Mouse (Mus musculus): Measurements from ENCODE around the gene Ago4. TPM values are rescaled to one million over a fixed set of nuclear protein-coding genes. Genes with fewer than 3 reads are reported as not detected.
A peak's percentile ranks its signal among the peaks of the same experiment; 100 is the strongest.

The Ago4 gene
- polyA plus RNA-seq, 1 experiment from 2014 or later = 1.6 TPM

GRCm38 (mm10) chr4:126486217-126486616 is 47.1 kb downstream of the Ago4 start:
- TF ChIP-seq EP300 (optimal IDR thresholded peaks at IDR 0.05) (no peak), CTCF (IDR thresholded peaks at IDR 0.05; ENCODE audit: low read depth) (peak; percentile 28)
- no peaks in the 10 kb centered on the region for H3K9me3 ChIP-seq (ENCODE audit: control insufficient read depth, low read length)
- ATAC-seq (ENCODE audit: low FRiP score, low TSS enrichment) (no peak), DNase-seq (ENCODE audit: low spot score) (no peak)
- H3K27me3 ChIP-seq (ENCODE audit: control insufficient read depth, insufficient read depth, low read length) = no peaks in the 10 kb centered on the region
- no peak overlapping the region for H3K4me2 ChIP-seq (replicated peaks; ENCODE audit: low read depth)
- no peak overlapping the region for H3K9ac ChIP-seq (ENCODE audit: low read length)
- H3K4me3 ChIP-seq (ENCODE audit: low read depth, low read length) = no peak overlapping the region
- H3K36me3 ChIP-seq (ENCODE audit: control insufficient read depth, insufficient read depth, low read length) = no peaks in the 10 kb centered on the region
- 71% methylated on average over 1 of the region's 1 CpGs for WGBS
- no peaks in the 10 kb centered on the region for H3K4me1 ChIP-seq (replicated peaks; ENCODE audit: control insufficient read depth, insufficient read depth)
- H3K27ac ChIP-seq (replicated peaks) = no peak overlapping the region

DNA sequence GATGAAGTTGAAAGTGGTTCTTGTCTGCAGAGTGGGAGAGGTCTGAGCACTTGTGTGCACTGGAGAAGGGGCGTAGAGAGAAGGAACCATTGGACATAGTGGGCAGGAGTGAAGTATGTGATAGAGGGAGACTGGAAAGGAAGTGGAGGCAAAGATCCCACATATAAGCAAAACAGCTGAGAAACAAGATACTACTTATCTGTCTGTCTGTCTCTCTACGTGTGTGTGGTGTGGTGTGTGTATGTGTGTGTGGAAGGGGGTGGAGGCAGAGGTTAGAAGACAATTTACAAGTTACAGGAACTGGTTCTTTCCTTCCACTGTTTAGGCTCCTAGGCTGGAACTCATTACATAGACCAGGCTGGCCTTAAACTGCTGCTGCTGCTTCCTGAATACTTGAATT is 48.2 kb downstream of the Ago4 start:
- ATAC-seq (ENCODE audit: low FRiP score, low TSS enrichment) (no peak), DNase-seq (ENCODE audit: low spot score) (no peak)
- no peaks in the 10 kb centered on the region for H3K9me3 ChIP-seq (ENCODE audit: control insufficient read depth, low read length)
- WGBS = 76% methylated on average over 2 of the region's 2 CpGs
- H3K36me3 ChIP-seq (ENCODE audit: control insufficient read depth, insufficient read depth, low read length) = no peaks in the 10 kb centered on the region
- TF ChIP-seq CTCF (IDR thresholded peaks at IDR 0.05; ENCODE audit: low read depth) (no peak), EP300 (optimal IDR thresholded peaks at IDR 0.05) (no peak)
- no peak overlapping the region for H3K27ac ChIP-seq (replicated peaks)
- H3K4me1 ChIP-seq (replicated peaks; ENCODE audit: control insufficient read depth, insufficient read depth) = no peaks in the 10 kb centered on the region
- H3K27me3 ChIP-seq (ENCODE audit: control insufficient read depth, insufficient read depth, low read length) = no peaks in the 10 kb centered on the region
- no peak overlapping the region for H3K4me2 ChIP-seq (replicated peaks; ENCODE audit: low read depth)
- no peak overlapping the region for H3K4me3 ChIP-seq (ENCODE audit: low read depth, low read length)
- H3K9ac ChIP-seq (ENCODE audit: low read length) = no peak overlapping the region

GRCm38 (mm10) chr4:126483874-126484273 is 49.4 kb downstream of the Ago4 start:
- 72% methylated on average over 3 of the region's 3 CpGs for WGBS
- TF ChIP-seq EP300 (optimal IDR thresholded peaks at IDR 0.05) = no peak
- TF ChIP-seq CTCF (IDR thresholded peaks at IDR 0.05; ENCODE audit: low read depth) = no peak
- Histone ChIP-seq H3K9ac (ENCODE audit: low read length) (no peak overlapping the region), H3K36me3 (ENCODE audit: control insufficient read depth, insufficient read depth, low read length) (no peaks in the 10 kb centered on the region), H3K27ac (replicated peaks) (no peak overlapping the region), H3K4me1 (replicated peaks; ENCODE audit: control insufficient read depth, insufficient read depth) (no peaks in the 10 kb centered on the region), H3K4me3 (ENCODE audit: low read depth, low read length) (no peak overlapping the region), H3K4me2 (replicated peaks; ENCODE audit: low read depth) (no peak overlapping the region), H3K27me3 (ENCODE audit: control insufficient read depth, insufficient read depth, low read length) (no peaks in the 10 kb centered on the region), H3K9me3 (ENCODE audit: control insufficient read depth, low read length) (no peaks in the 10 kb centered on the region)
- DNase-seq (ENCODE audit: low spot score) (no peak), ATAC-seq (ENCODE audit: low FRiP score, low TSS enrichment) (no peak)

DNA sequence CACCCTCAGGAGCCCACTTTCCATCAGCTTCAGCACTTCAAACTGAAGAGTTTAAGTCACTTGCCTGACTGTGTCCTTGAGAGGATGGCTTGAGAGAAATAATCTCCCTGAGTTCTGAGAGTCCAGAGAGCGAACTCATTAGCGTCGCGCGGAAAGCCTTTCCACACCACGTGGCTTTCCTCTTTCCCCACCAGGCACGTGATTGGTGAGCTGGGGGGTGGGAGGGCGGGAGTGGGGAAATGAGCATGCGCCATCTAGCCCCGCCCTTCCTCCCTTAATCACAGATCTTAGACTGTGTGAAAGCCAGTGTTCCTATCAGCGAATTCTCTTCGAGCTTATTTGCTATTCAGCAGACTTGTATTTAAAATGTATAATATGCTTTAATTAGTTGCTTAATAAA is 50.3 kb downstream of the Ago4 start:
- H3K4me3 ChIP-seq (ENCODE audit: low read depth, low read length) = no peak overlapping the region
- H3K9me3 ChIP-seq (ENCODE audit: control insufficient read depth, low read length) = no peaks in the 10 kb centered on the region
- H3K36me3 ChIP-seq (ENCODE audit: control insufficient read depth, insufficient read depth, low read length) = no peaks in the 10 kb centered on the region
- DNase-seq (ENCODE audit: low spot score) (no peak), ATAC-seq (ENCODE audit: low FRiP score, low TSS enrichment) (no peak)
- no peaks in the 10 kb centered on the region for H3K4me1 ChIP-seq (replicated peaks; ENCODE audit: control insufficient read depth, insufficient read depth)
- no peak overlapping the region for H3K27ac ChIP-seq (replicated peaks)
- H3K9ac ChIP-seq (ENCODE audit: low read length) = no peak overlapping the region
- TF ChIP-seq CTCF (IDR thresholded peaks at IDR 0.05; ENCODE audit: low read depth) (no peak), EP300 (optimal IDR thresholded peaks at IDR 0.05) (no peak)
- 72% methylated on average over 12 of the region's 12 CpGs for whole genome bisulfite sequencing
- no peaks in the 10 kb centered on the region for H3K27me3 ChIP-seq (ENCODE audit: control insufficient read depth, insufficient read depth, low read length)
- no peak overlapping the region for H3K4me2 ChIP-seq (replicated peaks; ENCODE audit: low read depth)

- WGBS = 77% methylated on average over 5 of the region's 5 CpGs
- no peak overlapping the region for H3K9ac ChIP-seq (ENCODE audit: low read length)
- no peaks in the 10 kb centered on the region for H3K27me3 ChIP-seq (ENCODE audit: control insufficient read depth, insufficient read depth, low read length)
- H3K9me3 ChIP-seq (ENCODE audit: control insufficient read depth, low read length) = no peaks in the 10 kb centered on the region
- H3K4me1 ChIP-seq (replicated peaks; ENCODE audit: control insufficient read depth, insufficient read depth) = no peaks in the 10 kb centered on the region
- no peak overlapping the region for H3K4me2 ChIP-seq (replicated peaks; ENCODE audit: low read depth)
- ATAC-seq (ENCODE audit: low FRiP score, low TSS enrichment) (no peak), DNase-seq (ENCODE audit: low spot score) (no peak)
- no peak overlapping the region for H3K27ac ChIP-seq (replicated peaks)
- no peaks in the 10 kb centered on the region for H3K36me3 ChIP-seq (ENCODE audit: control insufficient read depth, insufficient read depth, low read length)
- TF ChIP-seq CTCF (IDR thresholded peaks at IDR 0.05; ENCODE audit: low read depth) (no peak), EP300 (optimal IDR thresholded peaks at IDR 0.05) (no peak)
- H3K4me3 ChIP-seq (ENCODE audit: low read depth, low read length) = no peak overlapping the region
These were observed 51.8 kb downstream of the Ago4 start for GRCm38 (mm10) chr4:126481461-126481860.

GRCm38 (mm10) chr4:126480288-126480687 is 53.0 kb downstream of the Ago4 start:
- H3K27me3 ChIP-seq (ENCODE audit: control insufficient read depth, insufficient read depth, low read length) = no peaks in the 10 kb centered on the region
- no peak overlapping the region for H3K4me2 ChIP-seq (replicated peaks; ENCODE audit: low read depth)
- no peak for ATAC-seq (ENCODE audit: low FRiP score, low TSS enrichment)
- TF ChIP-seq EP300 (optimal IDR thresholded peaks at IDR 0.05) (no peak), CTCF (IDR thresholded peaks at IDR 0.05; ENCODE audit: low read depth) (no peak)
- H3K27ac ChIP-seq (replicated peaks) = no peak overlapping the region
- H3K36me3 ChIP-seq (ENCODE audit: control insufficient read depth, insufficient read depth, low read length) = no peaks in the 10 kb centered on the region
- no peaks in the 10 kb centered on the region for H3K9me3 ChIP-seq (ENCODE audit: control insufficient read depth, low read length)
- H3K4me3 ChIP-seq (ENCODE audit: low read depth, low read length) = no peak overlapping the region
- no peak for DNase-seq (ENCODE audit: low spot score)
- whole genome bisulfite sequencing = 39% methylated on average over 3 of the region's 3 CpGs
- no peaks in the 10 kb centered on the region for H3K4me1 ChIP-seq (replicated peaks; ENCODE audit: control insufficient read depth, insufficient read depth)
- H3K9ac ChIP-seq (ENCODE audit: low read length) = no peak overlapping the region

Data from stomach, postnatal 0 days (tissue).